Mouse (Mus musculus): ENCODE measurements at regions not wholly inside any gene's neighbourhood (a gene's known extent, or its start where the extent isn't known, plus 50 kb on each side); places are given as distances from the start of the nearest gene placed in this dataset.

- TF ChIP-seq POLR2A (IDR thresholded peaks at IDR 0.05; ENCODE audit: low read depth, low read length), result no peak
- TF ChIP-seq CTCF (conservative IDR thresholded peaks at IDR 0.05 in 1 of 2, IDR thresholded peaks at IDR 0.05 in 1 of 2; ENCODE audit: low read depth in 2 of 2, low read length in 2 of 2), result no peak
Measured at GRCm38 (mm10) chr1:148808707-148809106, 1152.4 kb downstream of the Pla2g4a start.
